Comparison of ENCODE assay signal across 9 mouse cellular contexts in genomic region chr9:108341801-108342200, GRCm38 (mm10). TPM values are rescaled to one million over a fixed set of nuclear protein-coding genes. Genes with fewer than 3 reads are reported as not detected.
DNase-seq lines count a peak whose midpoint lies in the region; ATAC-seq and TF ChIP-seq lines count a peak whose summit lies in the region.
"Had no signal": no experiment of that assay in that cellular context is flagged by ENCODE, and none has a peak within 500 bp of the region (broad histone marks: within the 10 kb centered on the region; RNA-seq: fewer than 3 reads in every experiment).

No protein-coding gene starts in this region.

- no peaks in the 10 kb centered on the region for H3K27me3 ChIP-seq in lung, embryonic 15.5 days
- H3K27me3 ChIP-seq in intestine, embryonic 14.5 days (replicated peaks; ENCODE audit: control insufficient read depth, insufficient read depth, low read length): no peaks in the 10 kb centered on the region
- H3K27me3 ChIP-seq in lung, postnatal 0 days (replicated peaks; ENCODE audit: insufficient read depth, low read length): no peaks in the 10 kb centered on the region
- H3K27me3 ChIP-seq in cerebellum, adult 2 months (ENCODE audit: control insufficient read depth, insufficient read depth, low read length): no peaks in the 10 kb centered on the region
- no peaks in the 10 kb centered on the region for H3K27me3 ChIP-seq in hindbrain, embryonic 12.5 days
- H3K27me3 ChIP-seq: hindbrain, embryonic 15.5 days had no signal

- H3K4me1 ChIP-seq in lung, embryonic 15.5 days: peaks cover 37% of the 10 kb centered on the region
- peaks cover 19% of the 10 kb centered on the region; the same call in 1 of the 2 replicates for H3K4me1 ChIP-seq in intestine, embryonic 14.5 days (replicated peaks; ENCODE audit: control insufficient read depth, insufficient read depth, low read length)
- H3K4me1 ChIP-seq in lung, postnatal 0 days (ENCODE audit: insufficient read depth, low read depth, low read length): peaks cover 17% of the 10 kb centered on the region; the same call in 1 of the 2 replicates
- H3K4me1 ChIP-seq in cerebellum, adult 2 months (ENCODE audit: control insufficient read depth, insufficient read depth, low read length): peaks cover 4% of the 10 kb centered on the region
- H3K4me1 ChIP-seq in hindbrain, embryonic 12.5 days: peaks cover 20% of the 10 kb centered on the region

- no peak for ATAC-seq in lung, embryonic 15.5 days (ENCODE audit: borderline replicate concordance, extremely low read depth, low FRiP score, low TSS enrichment)
- ATAC-seq in intestine, embryonic 14.5 days (replicated peaks; ENCODE audit: low FRiP score, low TSS enrichment, low read depth): no peak
- no peak for ATAC-seq in lung, postnatal 0 days
- no peak for ATAC-seq in hindbrain, embryonic 12.5 days (ENCODE audit: low FRiP score)

- no peaks in the 10 kb centered on the region for H3K9me3 ChIP-seq in lung, embryonic 15.5 days
- no peaks in the 10 kb centered on the region for H3K9me3 ChIP-seq in intestine, embryonic 14.5 days (ENCODE audit: control insufficient read depth, low read length)
- H3K9me3 ChIP-seq in lung, postnatal 0 days (ENCODE audit: low read length): no peaks in the 10 kb centered on the region
- no peaks in the 10 kb centered on the region for H3K9me3 ChIP-seq in hindbrain, embryonic 12.5 days (replicated peaks)
- H3K9me3 ChIP-seq: hindbrain, embryonic 15.5 days had no signal

- TF ChIP-seq EP300 in lung, postnatal 0 days (IDR thresholded peaks at IDR 0.05): no peak

- peak overlapping the region; percentile 73 for H3K27ac ChIP-seq in lung, embryonic 15.5 days
- H3K27ac ChIP-seq in intestine, embryonic 14.5 days (ENCODE audit: low read depth): peak overlapping the region; percentile 70
- H3K27ac ChIP-seq in lung, postnatal 0 days (ENCODE audit: low read length): peak overlapping the region; percentile 98
- H3K27ac ChIP-seq in cerebellum, adult 2 months (ENCODE audit: insufficient read depth, low read length): no peak overlapping the region
- H3K27ac ChIP-seq in hindbrain, embryonic 12.5 days: no peak overlapping the region
- H3K27ac ChIP-seq: hindbrain, embryonic 15.5 days had no signal

- H3K9ac ChIP-seq in lung, embryonic 15.5 days: no peak overlapping the region
- no peak overlapping the region for H3K9ac ChIP-seq in intestine, embryonic 14.5 days (ENCODE audit: low read length)
- no peak overlapping the region for H3K9ac ChIP-seq in lung, postnatal 0 days (replicated peaks; ENCODE audit: low read depth)
- H3K9ac ChIP-seq in hindbrain, embryonic 12.5 days: no peak overlapping the region
- H3K9ac ChIP-seq: hindbrain, embryonic 15.5 days had no signal

- DNase-seq in lung, postnatal 25 days (ENCODE audit: low spot score): no peak
- DNase-seq in ZHBTc4 (ENCODE audit: low read depth, low spot score): peak; percentile 33
- no peak for DNase-seq in intestine, embryonic 14.5 days (ENCODE audit: low spot score)
- DNase-seq in lung, postnatal 0 days (ENCODE audit: low spot score): peak; percentile 35
- DNase-seq in left cerebral cortex, adult 18-20 months (ENCODE audit: low spot score in 2 of 2): no peak
- DNase-seq in cerebellum, adult 2 months: no peak

- no peak overlapping the region; the same call in 1 of the 2 replicates for H3K4me2 ChIP-seq in lung, embryonic 15.5 days
- no peak overlapping the region; the same call in 1 of the 2 replicates for H3K4me2 ChIP-seq in intestine, embryonic 14.5 days (ENCODE audit: low read length)
- 0 out of 2 replicates have a peak overlapping the region, but pooled peaks have one; percentile 3 for H3K4me2 ChIP-seq in lung, postnatal 0 days (replicated peaks; ENCODE audit: low read depth, low read length)
- H3K4me2 ChIP-seq in hindbrain, embryonic 12.5 days (replicated peaks): no peak overlapping the region
- H3K4me2 ChIP-seq: hindbrain, embryonic 15.5 days had no signal

- TF ChIP-seq CTCF in lung, postnatal 0 days (IDR thresholded peaks at IDR 0.05): no peak
- no peak for TF ChIP-seq CTCF in cerebellum, adult 2 months (IDR thresholded peaks at IDR 0.05; ENCODE audit: borderline replicate concordance, insufficient read depth, low read depth, low read length)

- H3K4me3 ChIP-seq in lung, embryonic 15.5 days: no peak overlapping the region
- no peak overlapping the region for H3K4me3 ChIP-seq in intestine, embryonic 14.5 days (ENCODE audit: low read depth, low read length)
- no peak overlapping the region for H3K4me3 ChIP-seq in lung, postnatal 0 days (ENCODE audit: low read depth, low read length)
- H3K4me3 ChIP-seq in cerebellum, adult 2 months (replicated peaks; ENCODE audit: insufficient read depth, low read depth, low read length): no peak overlapping the region
- no peak overlapping the region for H3K4me3 ChIP-seq in hindbrain, embryonic 12.5 days
- H3K4me3 ChIP-seq: hindbrain, embryonic 15.5 days had no signal

- TF ChIP-seq POLR2A in cerebellum, adult 2 months (IDR thresholded peaks at IDR 0.05; ENCODE audit: borderline replicate concordance, insufficient read depth, low read length): no peak

- H3K36me3 ChIP-seq in lung, embryonic 15.5 days: peaks cover 4% of the 10 kb centered on the region
- H3K36me3 ChIP-seq in intestine, embryonic 14.5 days (ENCODE audit: control insufficient read depth, insufficient read depth, low read length): peaks cover 10% of the 10 kb centered on the region; the same call in 1 of the 2 replicates
- H3K36me3 ChIP-seq in lung, postnatal 0 days (ENCODE audit: insufficient read depth, low read length): no peaks in the 10 kb centered on the region
- no peaks in the 10 kb centered on the region for H3K36me3 ChIP-seq in hindbrain, embryonic 12.5 days

RNA-seq across cellular contexts. Expression of gene Gpx1, which starts 3.1 kb away (rescaled TPM):
- 654 and 708 TPM in 2 replicates for polyA plus RNA-seq in lung, embryonic 15.5 days (2015; fragmentation: Nextera tagmentation; extraction: Ambion mirVana)
- 760 and 815 TPM in 2 replicates for polyA plus RNA-seq in intestine, embryonic 14.5 days (2014; fragmentation: Nextera tagmentation; extraction: Ambion mirVana)
- polyA plus RNA-seq in lung, postnatal 0 days (2015; fragmentation: Nextera tagmentation; extraction: Ambion mirVana): 1,509 and 1,541 TPM in 2 replicates
- total RNA-seq in left cerebral cortex, adult 18-20 months (2021): 100 to 1,000 TPM in 1 of 2 experiments, 10 to 100 TPM in 1; 99.8 to 110 TPM
- 247 and 249 TPM in 2 replicates for polyA plus RNA-seq in cerebellum, adult 2 months (2012; rRNA removed)
- 647 and 730 TPM in 2 replicates for polyA plus RNA-seq in hindbrain, embryonic 12.5 days (2016; fragmentation: Nextera tagmentation; extraction: Ambion mirVana)

RNA-seq across cellular contexts. Expression of gene Usp4, which starts 5.9 kb away (rescaled TPM):
- polyA plus RNA-seq in lung, embryonic 15.5 days (2015; fragmentation: Nextera tagmentation; extraction: Ambion mirVana): 99.6 and 107 TPM in 2 replicates
- 103 and 114 TPM in 2 replicates for polyA plus RNA-seq in intestine, embryonic 14.5 days (2014; fragmentation: Nextera tagmentation; extraction: Ambion mirVana)
- 61.4 and 66.4 TPM in 2 replicates for polyA plus RNA-seq in lung, postnatal 0 days (2015; fragmentation: Nextera tagmentation; extraction: Ambion mirVana)
- total RNA-seq in left cerebral cortex, adult 18-20 months (2021): 100 to 1,000 TPM; 123 to 125 TPM
- 97.5 and 104 TPM in 2 replicates for polyA plus RNA-seq in cerebellum, adult 2 months (2012; rRNA removed)
- polyA plus RNA-seq in hindbrain, embryonic 12.5 days (2016; fragmentation: Nextera tagmentation; extraction: Ambion mirVana): 133 and 137 TPM in 2 replicates

RNA-seq across cellular contexts. Expression of gene Tcta, which starts 35.8 kb away (rescaled TPM):
- polyA plus RNA-seq in lung, embryonic 15.5 days (2015; fragmentation: Nextera tagmentation; extraction: Ambion mirVana): 29.6 and 35.5 TPM in 2 replicates
- polyA plus RNA-seq in intestine, embryonic 14.5 days (2014; fragmentation: Nextera tagmentation; extraction: Ambion mirVana): 27.5 and 30.4 TPM in 2 replicates
- polyA plus RNA-seq in lung, postnatal 0 days (2015; fragmentation: Nextera tagmentation; extraction: Ambion mirVana): 92.9 and 93.1 TPM in 2 replicates
- total RNA-seq in left cerebral cortex, adult 18-20 months (2021): 10 to 100 TPM; 30.3 to 32.0 TPM
- 55.2 and 58.9 TPM in 2 replicates for polyA plus RNA-seq in cerebellum, adult 2 months (2012; rRNA removed)
- polyA plus RNA-seq in hindbrain, embryonic 12.5 days (2016; fragmentation: Nextera tagmentation; extraction: Ambion mirVana): 43.0 and 44.2 TPM in 2 replicates

RNA-seq across cellular contexts. Expression of gene Rhoa, which starts 35.9 kb away (rescaled TPM):
- polyA plus RNA-seq in lung, embryonic 15.5 days (2015; fragmentation: Nextera tagmentation; extraction: Ambion mirVana): 484 and 512 TPM in 2 replicates
- 281 and 309 TPM in 2 replicates for polyA plus RNA-seq in intestine, embryonic 14.5 days (2014; fragmentation: Nextera tagmentation; extraction: Ambion mirVana)
- 582 and 634 TPM in 2 replicates for polyA plus RNA-seq in lung, postnatal 0 days (2015; fragmentation: Nextera tagmentation; extraction: Ambion mirVana)
- 100 to 1,000 TPM; 159 to 170 TPM for total RNA-seq in left cerebral cortex, adult 18-20 months (2021)
- 198 and 201 TPM in 2 replicates for polyA plus RNA-seq in cerebellum, adult 2 months (2012; rRNA removed)
- polyA plus RNA-seq in hindbrain, embryonic 12.5 days (2016; fragmentation: Nextera tagmentation; extraction: Ambion mirVana): 332 and 340 TPM in 2 replicates

RNA-seq across cellular contexts. Expression of gene Amt, which starts 45.1 kb away (rescaled TPM):
- polyA plus RNA-seq in lung, embryonic 15.5 days (2015; fragmentation: Nextera tagmentation; extraction: Ambion mirVana): 19.7 and 20.5 TPM in 2 replicates
- 23.0 and 24.2 TPM in 2 replicates for polyA plus RNA-seq in intestine, embryonic 14.5 days (2014; fragmentation: Nextera tagmentation; extraction: Ambion mirVana)
- 9.2 and 9.8 TPM in 2 replicates for polyA plus RNA-seq in lung, postnatal 0 days (2015; fragmentation: Nextera tagmentation; extraction: Ambion mirVana)
- 10 to 100 TPM; 29.8 to 32.8 TPM for total RNA-seq in left cerebral cortex, adult 18-20 months (2021)
- 63.2 and 64.2 TPM in 2 replicates for polyA plus RNA-seq in cerebellum, adult 2 months (2012; rRNA removed)
- polyA plus RNA-seq in hindbrain, embryonic 12.5 days (2016; fragmentation: Nextera tagmentation; extraction: Ambion mirVana): 22.1 and 25.9 TPM in 2 replicates

Comparison
In these comparisons a context has a peak if more than half of its experiments do, and no peak if none do; other contexts are left out.
1. DNase-seq: peak in ZHBTc4 (single experiment) and lung, postnatal 0 days (single experiment); none in lung, postnatal 25 days (single experiment), intestine, embryonic 14.5 days (single experiment), left cerebral cortex, adult 18-20 months (0 of 2) and cerebellum, adult 2 months (0 of 2).
2. H3K27ac ChIP-seq: peak in lung, embryonic 15.5 days (single experiment), intestine, embryonic 14.5 days (single experiment) and lung, postnatal 0 days (single experiment); none in cerebellum, adult 2 months (single experiment) and hindbrain, embryonic 12.5 days (single experiment).